Mouse (Mus musculus): Measurements from ENCODE around the gene Ralgapa2. TPM values are rescaled to one million over a fixed set of nuclear protein-coding genes. Genes with fewer than 3 reads are reported as not detected.

Ralgapa2 gene
- polyA plus RNA-seq, 1 experiment from 2014 or later = 9.6 TPM

GRCm38 (mm10) chr2:146247576-146247975 is 264.6 kb downstream of the Ralgapa2 start:
- no peak overlapping the region for H3K4me2 ChIP-seq (ENCODE audit: low read depth, low read length)
- no peak for ATAC-seq (ENCODE audit: insufficient read depth, low FRiP score)

GRCm38 (mm10) chr2:146246409-146247075 is 265.6 kb downstream of the Ralgapa2 start:
- Histone ChIP-seq H3K9ac (ENCODE audit: low read length) (no peak overlapping the region), H3K27ac (ENCODE audit: low read length) (no peak overlapping the region), H3K4me2 (ENCODE audit: low read depth, low read length) (no peak overlapping the region), H3K27me3 (ENCODE audit: control insufficient read depth, insufficient read depth, low read length) (no peaks in the 10 kb centered on the region), H3K9me3 (replicated peaks; ENCODE audit: control insufficient read depth, low read length) (no peaks in the 10 kb centered on the region), H3K36me3 (ENCODE audit: control insufficient read depth, insufficient read depth, low read length) (no peaks in the 10 kb centered on the region), H3K4me3 (replicated peaks; ENCODE audit: low read length) (no peak overlapping the region), H3K4me1 (ENCODE audit: control insufficient read depth, insufficient read depth, low read length) (no peaks in the 10 kb centered on the region)
- no peak; the same call in 1 of the 2 replicates for ATAC-seq (ENCODE audit: insufficient read depth, low FRiP score)
- WGBS = 65% methylated on average over 4 of the region's 4 CpGs

More at GRCm38 (mm10) chr2:146247576-146247975, 264.6 kb downstream of the Ralgapa2 start:
- Histone ChIP-seq H3K36me3 (ENCODE audit: control insufficient read depth, insufficient read depth, low read length) (no peaks in the 10 kb centered on the region), H3K4me3 (replicated peaks; ENCODE audit: low read length) (no peak overlapping the region), H3K4me1 (ENCODE audit: control insufficient read depth, insufficient read depth, low read length) (no peaks in the 10 kb centered on the region), H3K27me3 (ENCODE audit: control insufficient read depth, insufficient read depth, low read length) (no peaks in the 10 kb centered on the region), H3K9ac (ENCODE audit: low read length) (no peak overlapping the region), H3K27ac (ENCODE audit: low read length) (no peak overlapping the region), H3K9me3 (replicated peaks; ENCODE audit: control insufficient read depth, low read length) (no peaks in the 10 kb centered on the region)
- 30% methylated on average over 6 of the region's 6 CpGs for WGBS

GRCm38 (mm10) chr2:146245401-146245800 is 266.7 kb downstream of the Ralgapa2 start:
- 64% methylated on average over 7 of the region's 7 CpGs for WGBS
- Histone ChIP-seq H3K36me3 (ENCODE audit: control insufficient read depth, insufficient read depth, low read length) (no peaks in the 10 kb centered on the region), H3K4me2 (ENCODE audit: low read depth, low read length) (no peak overlapping the region), H3K9me3 (replicated peaks; ENCODE audit: control insufficient read depth, low read length) (no peaks in the 10 kb centered on the region), H3K4me3 (replicated peaks; ENCODE audit: low read length) (no peak overlapping the region), H3K9ac (ENCODE audit: low read length) (no peak overlapping the region), H3K27ac (ENCODE audit: low read length) (no peak overlapping the region), H3K27me3 (ENCODE audit: control insufficient read depth, insufficient read depth, low read length) (no peaks in the 10 kb centered on the region), H3K4me1 (ENCODE audit: control insufficient read depth, insufficient read depth, low read length) (no peaks in the 10 kb centered on the region)
- ATAC-seq (ENCODE audit: insufficient read depth, low FRiP score) = no peak

GRCm38 (mm10) chr2:146244049-146244448 is 268.1 kb downstream of the Ralgapa2 start:
- no peak overlapping the region for H3K4me2 ChIP-seq (ENCODE audit: low read depth, low read length)
- H3K27me3 ChIP-seq (ENCODE audit: control insufficient read depth, insufficient read depth, low read length) = no peaks in the 10 kb centered on the region
- ATAC-seq (ENCODE audit: insufficient read depth, low FRiP score) = no peak
- H3K9me3 ChIP-seq (replicated peaks; ENCODE audit: control insufficient read depth, low read length) = no peaks in the 10 kb centered on the region
- no peaks in the 10 kb centered on the region for H3K4me1 ChIP-seq (ENCODE audit: control insufficient read depth, insufficient read depth, low read length)
- no peak overlapping the region for H3K27ac ChIP-seq (ENCODE audit: low read length)
- no peaks in the 10 kb centered on the region for H3K36me3 ChIP-seq (ENCODE audit: control insufficient read depth, insufficient read depth, low read length)
- WGBS = 98% methylated on average over 2 of the region's 2 CpGs
- H3K9ac ChIP-seq (ENCODE audit: low read length) = no peak overlapping the region
- no peak overlapping the region for H3K4me3 ChIP-seq (replicated peaks; ENCODE audit: low read length)

GRCm38 (mm10) chr2:146239196-146239747 is 272.9 kb downstream of the Ralgapa2 start:
- no peaks in the 10 kb centered on the region for H3K36me3 ChIP-seq (ENCODE audit: control insufficient read depth, insufficient read depth, low read length)
- H3K4me1 ChIP-seq (ENCODE audit: control insufficient read depth, insufficient read depth, low read length) = no peaks in the 10 kb centered on the region
- no peaks in the 10 kb centered on the region for H3K9me3 ChIP-seq (replicated peaks; ENCODE audit: control insufficient read depth, low read length)
- WGBS = 88% methylated on average over 4 of the region's 4 CpGs
- no peak for ATAC-seq (ENCODE audit: insufficient read depth, low FRiP score)
- no peak overlapping the region for H3K27ac ChIP-seq (ENCODE audit: low read length)
- H3K4me2 ChIP-seq (ENCODE audit: low read depth, low read length) = no peak overlapping the region
- H3K27me3 ChIP-seq (ENCODE audit: control insufficient read depth, insufficient read depth, low read length) = no peaks in the 10 kb centered on the region
- H3K4me3 ChIP-seq (replicated peaks; ENCODE audit: low read length) = no peak overlapping the region
- H3K9ac ChIP-seq (ENCODE audit: low read length) = no peak overlapping the region

GRCm38 (mm10) chr2:146231485-146231884 is 280.7 kb downstream of the Ralgapa2 start:
- H3K4me3 ChIP-seq (replicated peaks; ENCODE audit: low read length) = no peak overlapping the region
- H3K4me1 ChIP-seq (ENCODE audit: control insufficient read depth, insufficient read depth, low read length) = no peaks in the 10 kb centered on the region
- H3K9me3 ChIP-seq (replicated peaks; ENCODE audit: control insufficient read depth, low read length) = no peaks in the 10 kb centered on the region
- H3K27ac ChIP-seq (ENCODE audit: low read length) = no peak overlapping the region
- WGBS = 89% methylated on average over 2 of the region's 2 CpGs
- ATAC-seq (ENCODE audit: insufficient read depth, low FRiP score) = no peak
- H3K9ac ChIP-seq (ENCODE audit: low read length) = no peak overlapping the region
- peaks cover 20% of the 10 kb centered on the region for H3K27me3 ChIP-seq (ENCODE audit: control insufficient read depth, insufficient read depth, low read length)
- no peak overlapping the region for H3K4me2 ChIP-seq (ENCODE audit: low read depth, low read length)
- no peaks in the 10 kb centered on the region for H3K36me3 ChIP-seq (ENCODE audit: control insufficient read depth, insufficient read depth, low read length)

- 74% methylated on average over 2 of the region's 2 CpGs for WGBS
- Histone ChIP-seq H3K36me3 (ENCODE audit: control insufficient read depth, insufficient read depth, low read length) (no peaks in the 10 kb centered on the region), H3K9ac (ENCODE audit: low read length) (no peak overlapping the region), H3K27me3 (ENCODE audit: control insufficient read depth, insufficient read depth, low read length) (peaks cover 45% of the 10 kb centered on the region), H3K4me2 (ENCODE audit: low read depth, low read length) (no peak overlapping the region), H3K4me3 (replicated peaks; ENCODE audit: low read length) (no peak overlapping the region), H3K27ac (ENCODE audit: low read length) (no peak overlapping the region), H3K9me3 (replicated peaks; ENCODE audit: control insufficient read depth, low read length) (no peaks in the 10 kb centered on the region), H3K4me1 (ENCODE audit: control insufficient read depth, insufficient read depth, low read length) (peaks cover 1% of the 10 kb centered on the region; the same call in 1 of the 2 replicates)
- ATAC-seq (ENCODE audit: insufficient read depth, low FRiP score) = no peak
These were observed 283.7 kb downstream of the Ralgapa2 start for GRCm38 (mm10) chr2:146228435-146228834.

GRCm38 (mm10) chr2:146227646-146228045 is 284.5 kb downstream of the Ralgapa2 start:
- H3K4me3 ChIP-seq (replicated peaks; ENCODE audit: low read length) = no peak overlapping the region
- no peaks in the 10 kb centered on the region for H3K36me3 ChIP-seq (ENCODE audit: control insufficient read depth, insufficient read depth, low read length)
- H3K4me2 ChIP-seq (ENCODE audit: low read depth, low read length) = no peak overlapping the region
- WGBS = 59% methylated on average over 3 of the region's 3 CpGs
- peaks cover 52% of the 10 kb centered on the region for H3K27me3 ChIP-seq (ENCODE audit: control insufficient read depth, insufficient read depth, low read length)
- no peaks in the 10 kb centered on the region for H3K9me3 ChIP-seq (replicated peaks; ENCODE audit: control insufficient read depth, low read length)
- H3K4me1 ChIP-seq (ENCODE audit: control insufficient read depth, insufficient read depth, low read length) = peaks cover 9% of the 10 kb centered on the region; the same call in 1 of the 2 replicates
- no peak for ATAC-seq (ENCODE audit: insufficient read depth, low FRiP score)
- no peak overlapping the region for H3K9ac ChIP-seq (ENCODE audit: low read length)
- H3K27ac ChIP-seq (ENCODE audit: low read length) = no peak overlapping the region

- WGBS = 5% methylated on average over 9 of the region's 9 CpGs
- H3K27ac ChIP-seq (ENCODE audit: low read length) = no peak overlapping the region
- peaks cover 20% of the 10 kb centered on the region; the same call in 1 of the 2 replicates for H3K4me1 ChIP-seq (ENCODE audit: control insufficient read depth, insufficient read depth, low read length)
- no peak overlapping the region for H3K9ac ChIP-seq (ENCODE audit: low read length)
- no peak overlapping the region for H3K4me3 ChIP-seq (replicated peaks; ENCODE audit: low read length)
- no peak overlapping the region for H3K4me2 ChIP-seq (ENCODE audit: low read depth, low read length)
- no peaks in the 10 kb centered on the region for H3K9me3 ChIP-seq (replicated peaks; ENCODE audit: control insufficient read depth, low read length)
- H3K27me3 ChIP-seq (ENCODE audit: control insufficient read depth, insufficient read depth, low read length) = peaks cover 64% of the 10 kb centered on the region
- no peak for ATAC-seq (ENCODE audit: insufficient read depth, low FRiP score)
- no peaks in the 10 kb centered on the region for H3K36me3 ChIP-seq (ENCODE audit: control insufficient read depth, insufficient read depth, low read length)
These were observed 285.7 kb downstream of the Ralgapa2 start for GRCm38 (mm10) chr2:146226484-146226883.
